Mouse (Mus musculus) heart, adult 2 months (tissue): ENCODE results near the gene Bcar3. TPM values are rescaled to one million over a fixed set of nuclear protein-coding genes. Genes with fewer than 3 reads are reported as not detected.

Source experiments
- DNase-seq, 2 experiments: peaks; one replicate each; pipeline ENCODE4 v3.0.0; 2021
- H3K27ac ChIP-seq: fragments of 200-600 bp; 2 replicates; pipeline ENCODE4 v1.8.1; 2022
- H3K27me3 ChIP-seq: fragments of 200-500 bp; 2 replicates; pipeline ENCODE4 v1.6.1; 2012; ENCODE audit warnings: mild to moderate bottlenecking, low read length, inconsistent platforms, mixed read lengths; ENCODE audit not compliant: control insufficient read depth, insufficient read depth
- H3K36me3 ChIP-seq: fragments of 200-500 bp; 2 replicates; pipeline ENCODE4 v1.6.1; 2012; ENCODE audit warnings: low read length, inconsistent platforms; ENCODE audit not compliant: control insufficient read depth, insufficient read depth
- H3K4me1 ChIP-seq: fragments of 200-500 bp; 2 replicates; pipeline ENCODE4 v1.6.1; 2011; ENCODE audit warnings: low read length; ENCODE audit not compliant: control insufficient read depth, insufficient read depth
- H3K4me3 ChIP-seq: fragments of 200-600 bp; 2 replicates; pipeline ENCODE4 v1.8.1; 2022
- H3K79me2 ChIP-seq: fragments of 200-500 bp; replicated peaks from 2 replicates; pipeline ENCODE4 v1.6.1; 2012; ENCODE audit warnings: mild to moderate bottlenecking, inconsistent platforms, low read length, moderate library complexity, mixed read lengths; ENCODE audit not compliant: control insufficient read depth, insufficient read depth
- H3K9ac ChIP-seq: fragments of 200-500 bp; 2 replicates; pipeline ENCODE4 v1.6.1; 2012; ENCODE audit warnings: low read depth, mild to moderate bottlenecking, control low read depth, inconsistent platforms, low read length, mixed read lengths
- CTCF ChIP-seq: fragments of 200-600 bp; IDR thresholded peaks from 2 replicates; pipeline ENCODE4 v1.8.1; 2022; ENCODE audit warnings: antibody characterized with exemption, mild to moderate bottlenecking, moderate library complexity
- EP300 ChIP-seq: fragments of 200-500 bp; IDR thresholded peaks from 2 replicates; pipeline ENCODE4 v1.6.1; 2011; ENCODE audit warnings: low read depth, low read length, control low read depth; ENCODE audit not compliant: insufficient read depth
- POLR2A ChIP-seq: fragments of 200-500 bp; IDR thresholded peaks from 2 replicates; pipeline ENCODE4 v1.6.1; 2011; ENCODE audit warnings: mild to moderate bottlenecking, low read depth, low read length, control low read depth; ENCODE audit not compliant: insufficient read depth
- WGBS: fragments of 180-500 bp; shearing (Covaris S2); methylation state at CpG from one replicate; pipeline ENCODE4 v1.1.7; 2018; 5-methylcytosine and 5-hydroxymethylcytosine counted together
- intact Hi-C: fragments of 180-260 bp; cut with DNase I; formaldehyde crosslinking; loops from one replicate; pipeline ENCODE4 v1.15.1; 2025
- polyA plus RNA-seq: library from polyadenylated mRNA; depleted of rRNA; stranded (reverse); fragments of >200 nt; gene quantifications from 2 replicates; pipeline ENCODE4 v1.2.3, GENCODE M21; 2012
- total RNA-seq, 2 experiments: library from RNA; stranded (reverse); gene quantifications; 2 replicates each; pipeline ENCODE4 v1.2.3; 2021

Bcar3 gene
- total and polyA plus RNA-seq, 3 experiments: 4.7 to 10.2 (median 7.5) TPM

- Histone ChIP-seq H3K36me3 (no peaks in the 10 kb centered on the region), H3K9ac (no peak overlapping the region), H3K27ac (no peak overlapping the region), H3K4me1 (peaks cover 7% of the 10 kb centered on the region), H3K27me3 (peaks cover 1% of the 10 kb centered on the region; the same call in 1 of the 2 replicates), H3K79me2 (no peaks in the 10 kb centered on the region), H3K4me3 (no peak overlapping the region)
- no peak for TF ChIP-seq EP300
- no peak for TF ChIP-seq CTCF
- no peak for TF ChIP-seq POLR2A
- no peak for DNase-seq
- intact Hi-C loops: no loop called here
- WGBS: 81% methylated on average over 4 of the region's 4 CpGs
Measured at GRCm38 (mm10) chr3:122336030-122336429, 42.1 kb downstream of the Bcar3 start.

- H3K27me3 ChIP-seq: no peaks in the 10 kb centered on the region
- H3K9ac ChIP-seq: no peak overlapping the region
- no peak overlapping the region for H3K4me3 ChIP-seq
- DNase-seq: no peak
- H3K27ac ChIP-seq: no peak overlapping the region
- WGBS: 62% methylated on average over 5 of the region's 5 CpGs
- intact Hi-C loops: no loop called here
- no peak for TF ChIP-seq POLR2A
- no peak for TF ChIP-seq EP300
- TF ChIP-seq CTCF: no peak
- H3K36me3 ChIP-seq: no peaks in the 10 kb centered on the region
- no peaks in the 10 kb centered on the region for H3K79me2 ChIP-seq
- peaks cover 7% of the 10 kb centered on the region for H3K4me1 ChIP-seq
Measured at GRCm38 (mm10) chr3:122337992-122338391, 44.1 kb downstream of the Bcar3 start.

- no peak overlapping the region for H3K4me3 ChIP-seq
- H3K79me2 ChIP-seq: no peaks in the 10 kb centered on the region
- H3K36me3 ChIP-seq: no peaks in the 10 kb centered on the region
- intact Hi-C loops: no loop called here
- H3K9ac ChIP-seq: no peak overlapping the region
- DNase-seq: no peak
- H3K4me1 ChIP-seq: peaks cover 3% of the 10 kb centered on the region
- no peak overlapping the region for H3K27ac ChIP-seq
- no peak for TF ChIP-seq CTCF
- TF ChIP-seq EP300: no peak
- TF ChIP-seq POLR2A: no peak
- H3K27me3 ChIP-seq: no peaks in the 10 kb centered on the region
- 99% methylated on average over 7 of the region's 7 CpGs for WGBS
Measured at GRCm38 (mm10) chr3:122338897-122339296, 45.0 kb downstream of the Bcar3 start.

- H3K36me3 ChIP-seq: no peaks in the 10 kb centered on the region
- intact Hi-C loops: no loop called here
- no peak for DNase-seq
- no peaks in the 10 kb centered on the region for H3K4me1 ChIP-seq
- 69% methylated on average over 13 of the region's 13 CpGs for WGBS
- H3K27me3 ChIP-seq: no peaks in the 10 kb centered on the region
- no peak overlapping the region for H3K27ac ChIP-seq
- no peaks in the 10 kb centered on the region for H3K79me2 ChIP-seq
- H3K9ac ChIP-seq: no peak overlapping the region
- TF ChIP-seq POLR2A (no peak), CTCF (no peak), EP300 (no peak)
- H3K4me3 ChIP-seq: no peak overlapping the region
Measured at GRCm38 (mm10) chr3:122340135-122341068, 46.5 kb downstream of the Bcar3 start.

- intact Hi-C loops: no loop called here
- TF ChIP-seq POLR2A: no peak
- TF ChIP-seq EP300: no peak
- no peak for TF ChIP-seq CTCF
- Histone ChIP-seq H3K27ac (no peak overlapping the region), H3K79me2 (no peaks in the 10 kb centered on the region), H3K36me3 (no peaks in the 10 kb centered on the region), H3K27me3 (no peaks in the 10 kb centered on the region), H3K4me1 (no peaks in the 10 kb centered on the region), H3K4me3 (no peak overlapping the region), H3K9ac (no peak overlapping the region)
- WGBS: 61% methylated on average over 9 of the region's 9 CpGs
- no peak for DNase-seq
Measured at GRCm38 (mm10) chr3:122343437-122343853, 49.5 kb downstream of the Bcar3 start.

GRCm38 (mm10) chr3:122344350-122344749 lies 50.4 kb downstream of the Bcar3 start:
- WGBS: 53% methylated on average over 5 of the region's 5 CpGs
- 0 out of 2 replicates have a peak, but pooled peaks cover 1% of the 10 kb centered on the region for H3K27me3 ChIP-seq
- no peaks in the 10 kb centered on the region for H3K36me3 ChIP-seq
- TF ChIP-seq CTCF (no peak), POLR2A (no peak), EP300 (no peak)
- no peak overlapping the region for H3K9ac ChIP-seq
- DNase-seq: no peak
- no peak overlapping the region for H3K27ac ChIP-seq
- H3K4me1 ChIP-seq: no peaks in the 10 kb centered on the region
- no peaks in the 10 kb centered on the region for H3K79me2 ChIP-seq
- intact Hi-C loops: no loop called here
- no peak overlapping the region for H3K4me3 ChIP-seq
